Mouse (Mus musculus) naive thymus-derived CD4-positive, alpha-beta T cell, adult 5 months (primary cell): ENCODE measurements around the gene Zfp266. TPM values are rescaled to one million over a fixed set of nuclear protein-coding genes. Genes with fewer than 3 reads are reported as not detected.

ENCODE experiments used
- polyA plus RNA-seq: library from polyadenylated mRNA; unstranded; fragments of 100-300 nt; shearing (Covaris generic); gene quantifications from one replicate; pipeline ENCODE4 v1.2.1, GENCODE M21; 2017

The Zfp266 gene
- polyA plus RNA-seq: 40.5 TPM

DNA sequence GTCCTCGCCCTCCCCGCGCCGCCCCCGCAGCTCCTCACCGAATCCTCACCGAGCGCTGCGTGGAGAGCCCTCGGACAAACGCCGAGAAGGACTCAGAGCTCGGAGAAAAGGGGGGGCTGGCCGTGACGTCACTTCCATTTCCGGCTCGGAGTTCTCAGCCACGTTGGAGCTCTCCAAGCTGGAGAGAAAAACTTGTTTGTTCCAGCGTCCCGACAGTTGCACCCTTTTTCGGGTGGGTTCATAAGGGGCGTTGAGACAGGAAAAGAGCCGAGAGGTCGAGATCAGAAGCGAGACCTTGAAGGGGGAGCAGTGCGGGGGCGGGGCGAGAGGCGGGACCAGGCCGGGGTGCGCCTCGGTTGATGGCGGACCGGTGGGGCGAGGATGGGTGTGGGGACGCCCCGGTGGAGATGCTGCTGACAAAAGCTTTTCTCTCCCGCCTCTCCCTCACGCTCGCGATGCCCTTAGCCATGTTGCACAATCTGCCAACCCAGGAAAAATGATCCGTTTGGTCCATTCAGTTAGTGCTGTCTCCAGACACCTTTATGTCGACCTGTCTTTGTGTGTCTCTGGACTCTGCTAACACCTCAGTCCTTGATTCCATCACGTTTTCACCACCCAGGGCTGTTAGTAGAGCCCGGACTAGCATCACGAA is at the start of gene Zfp266:
Zfp266 (minus strand) TSS at position 112 of the 652 bp plus-strand sequence.

DNA sequence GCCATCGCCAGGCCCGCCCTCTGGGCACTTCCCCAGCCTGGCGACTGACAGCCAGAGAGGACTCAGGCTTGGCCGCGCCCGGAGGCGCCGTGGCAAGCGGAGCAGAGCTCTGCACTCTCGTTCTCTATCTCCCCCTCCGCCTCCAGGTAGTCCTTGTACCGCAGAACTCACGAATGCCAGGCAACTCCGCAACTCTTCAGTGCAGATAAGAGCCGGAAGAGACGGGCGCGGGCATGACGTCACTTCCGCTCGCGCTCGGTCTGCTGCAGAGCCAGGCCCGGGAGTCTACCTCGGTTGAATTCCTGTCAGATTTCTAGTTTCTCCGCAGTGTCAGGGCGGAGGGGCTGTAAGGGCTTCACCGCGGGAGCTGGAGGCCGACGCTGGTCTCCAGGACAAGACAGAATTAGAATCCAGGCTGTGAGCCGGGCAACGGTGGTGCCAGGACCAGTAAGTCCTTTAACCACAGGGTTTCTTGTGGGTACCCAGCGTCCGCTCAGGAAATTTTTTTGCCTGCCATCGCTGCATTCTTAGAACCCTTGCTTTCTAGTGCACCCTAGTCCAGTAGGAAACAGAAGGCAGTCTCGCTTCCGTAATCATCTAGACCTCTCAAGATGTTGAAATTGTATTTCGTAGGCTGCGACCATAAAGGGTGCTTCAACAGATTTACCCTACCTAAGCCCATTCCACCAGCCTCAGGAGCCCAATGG is 28.5 kb downstream of the Zfp266 start, which contains the start of gene Zfp426:
Zfp426 (minus strand) TSS at position 220 of the 707 bp plus-strand sequence.

DNA sequence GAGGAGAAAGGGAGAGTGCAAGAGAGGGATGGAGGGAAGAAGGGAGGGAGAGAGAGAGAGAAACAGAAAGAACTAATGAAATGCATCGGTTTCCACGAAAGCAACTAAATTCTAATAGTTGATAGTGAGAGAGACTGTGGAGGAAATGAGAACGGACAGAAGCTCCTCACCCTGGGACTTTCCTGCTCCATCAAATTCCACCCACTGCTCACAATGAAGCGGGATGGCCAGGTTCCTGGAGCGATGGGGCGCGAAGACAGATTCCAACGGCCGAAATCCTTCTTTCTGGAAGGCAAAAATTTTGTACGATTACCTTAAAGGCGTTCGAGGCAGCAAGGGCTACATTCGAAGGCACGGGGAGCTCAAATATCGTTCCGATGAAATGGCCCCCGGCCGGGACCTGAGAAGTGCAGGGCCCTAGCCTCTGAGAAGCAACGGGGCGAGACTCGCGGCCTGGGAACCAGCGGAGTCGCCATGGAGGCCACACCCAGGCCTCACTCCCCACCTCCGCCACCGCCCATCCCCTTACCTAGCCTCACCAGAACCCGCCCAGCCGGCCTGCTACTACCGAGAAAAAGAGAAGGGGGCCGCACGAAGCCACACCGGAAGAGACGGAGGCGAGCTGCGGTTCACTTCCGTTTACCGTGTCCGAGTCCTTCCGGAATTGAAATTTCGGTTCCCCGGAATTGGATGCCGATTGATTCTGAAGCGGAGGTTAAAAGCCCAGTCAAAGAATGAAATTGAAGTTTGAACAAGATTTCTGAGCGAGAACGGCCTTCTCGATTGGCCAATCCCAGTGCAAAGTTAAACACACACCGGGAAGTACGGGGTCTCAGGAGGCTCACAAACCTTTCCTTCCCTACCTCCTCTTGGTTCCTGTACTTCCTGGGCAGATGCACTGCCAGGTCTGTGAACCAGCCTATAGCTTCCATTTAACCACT is 61.6 kb downstream of the Zfp266 start, which contains the start of gene Zfp26:
Zfp26 (minus strand) TSS at position 786 of the 941 bp plus-strand sequence.

Other genes with a start within 250 kb of the Zfp266 start
- 0.32 TPM for gene Olfr39, start 239.1 kb downstream of the Zfp266 start, polyA plus RNA-seq
- not detected for gene Olfr873, start 222.9 kb downstream of the Zfp266 start, polyA plus RNA-seq
- 0.30 TPM for gene Olfr18, start 185.3 kb downstream of the Zfp266 start, polyA plus RNA-seq
- gene Zfp560, start 136.2 kb downstream of the Zfp266 start, polyA plus RNA-seq: 26.3 TPM
- gene Zfp26, start 61.3 kb downstream of the Zfp266 start, polyA plus RNA-seq: 26.6 TPM
- 6.2 TPM for gene Zfp426, start 28.7 kb downstream of the Zfp266 start, polyA plus RNA-seq
- 10.8 TPM for gene Zfp846, start 59.9 kb upstream of the Zfp266 start, polyA plus RNA-seq
- 383 TPM for gene Ubl5, start 121.5 kb upstream of the Zfp266 start, polyA plus RNA-seq
- 108 TPM for gene Fbxl12, start 123.3 kb upstream of the Zfp266 start, polyA plus RNA-seq
- 21.8 TPM for gene Pin1, start 130.7 kb upstream of the Zfp266 start, polyA plus RNA-seq
- gene Olfm2, start 224.9 kb upstream of the Zfp266 start, polyA plus RNA-seq: 0.31 TPM